Mouse (Mus musculus) hindbrain, embryonic 16.5 days (tissue): ENCODE results near the gene Rps6ka5. TPM values are rescaled to one million over a fixed set of nuclear protein-coding genes. Genes with fewer than 3 reads are reported as not detected.

Experiments used
- ATAC-seq: fragments of 200-750 bp; cut with Nextera tagmentation; 2 replicates; pipeline ENCODE4 v1.8.0; 2017; ENCODE audit warnings: moderate TSS enrichment, moderate library complexity
- H3K27ac ChIP-seq: fragments of 300-500 bp; sonication (generic); 2 replicates; pipeline ENCODE4 v1.5.1; 2014; ENCODE audit warnings: low read depth, mild to moderate bottlenecking, control low read depth, low read length, moderate library complexity
- H3K27me3 ChIP-seq: fragments of 300-500 bp; sonication (generic); replicated peaks from 2 replicates; pipeline ENCODE4 v1.6.1; 2014; ENCODE audit warnings: low read length; ENCODE audit not compliant: control insufficient read depth, insufficient read depth
- H3K36me3 ChIP-seq: fragments of 300-500 bp; sonication (generic); 2 replicates; pipeline ENCODE4 v1.6.1; 2014; ENCODE audit warnings: mild to moderate bottlenecking, low read length, moderate library complexity, mixed read lengths; ENCODE audit not compliant: control insufficient read depth, insufficient read depth
- H3K4me1 ChIP-seq: fragments of 300-500 bp; sonication (generic); 2 replicates; pipeline ENCODE4 v1.6.1; 2014; ENCODE audit warnings: low read depth, low read length; ENCODE audit not compliant: control insufficient read depth, insufficient read depth
- H3K4me2 ChIP-seq: fragments of 300-500 bp; sonication (generic); 2 replicates; pipeline ENCODE4 v1.6.1; 2014; ENCODE audit warnings: mild to moderate bottlenecking, low read length, control low read depth, moderate library complexity
- H3K4me3 ChIP-seq: fragments of 300-500 bp; sonication (generic); 2 replicates; pipeline ENCODE4 v1.5.1; 2014; ENCODE audit warnings: mild to moderate bottlenecking, low read length, control low read depth, moderate library complexity
- H3K9ac ChIP-seq: fragments of 300-500 bp; sonication (generic); 2 replicates; pipeline ENCODE4 v1.6.1; 2014; ENCODE audit warnings: low read depth, mild to moderate bottlenecking, control low read depth, low read length, moderate library complexity
- H3K9me3 ChIP-seq: fragments of 300-500 bp; sonication (generic); 2 replicates; pipeline ENCODE4 v1.6.1; 2014; ENCODE audit warnings: mild to moderate bottlenecking, low read length, moderate library complexity; ENCODE audit not compliant: control insufficient read depth
- WGBS: fragments of 180-500 bp; shearing (Covaris S2); extraction: QIAGEN DNeasy Blood & Tissue Kit; methylation state at CpG from one replicate; pipeline ENCODE4 v1.1.7; 2014; 5-methylcytosine and 5-hydroxymethylcytosine counted together
- polyA plus RNA-seq: library from polyadenylated mRNA; unstranded; fragments of >200 nt; fragmentation: Nextera tagmentation; extraction: Ambion mirVana; gene quantifications from 2 replicates; pipeline ENCODE4 v1.2.1, GENCODE M21; 2015

Gene Rps6ka5
- polyA plus RNA-seq, 1 experiment from 2014 or later: 5.7 TPM

DNA sequence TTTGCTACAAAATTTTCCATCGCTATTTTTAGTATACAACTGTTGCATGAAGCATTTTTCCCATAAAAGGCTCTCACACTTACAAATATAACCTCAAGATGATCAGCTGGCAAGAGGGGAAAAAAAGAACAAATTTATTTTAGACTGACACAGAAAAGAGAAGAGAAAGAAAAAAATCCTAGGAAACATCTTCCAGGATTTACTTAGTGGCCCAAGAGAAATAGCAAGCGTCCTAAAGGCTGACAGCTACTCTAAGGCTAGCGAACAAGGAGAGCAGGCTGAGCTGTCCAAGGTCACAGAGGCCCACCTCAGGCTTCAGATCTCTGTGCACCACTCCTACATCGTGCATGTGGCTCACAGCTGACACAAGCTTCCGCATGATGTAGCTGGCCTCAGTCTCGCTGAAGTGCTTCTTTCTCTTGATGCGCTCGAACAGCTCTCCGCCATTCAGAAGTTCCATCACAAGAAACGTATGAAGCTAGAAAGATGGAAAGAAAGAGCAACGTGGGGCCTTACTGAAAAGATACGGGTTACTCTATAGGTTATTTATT lies 156.2 kb downstream of the Rps6ka5 start:
- Histone ChIP-seq H3K36me3 (peaks cover 4% of the 10 kb centered on the region; the same call in 1 of the 2 replicates), H3K4me2 (no peak overlapping the region), H3K27me3 (no peaks in the 10 kb centered on the region), H3K27ac (no peak overlapping the region), H3K9ac (no peak overlapping the region; the same call in 1 of the 2 replicates), H3K4me3 (no peak overlapping the region), H3K9me3 (no peaks in the 10 kb centered on the region), H3K4me1 (no peaks in the 10 kb centered on the region)
- 84% methylated on average over 12 of the region's 12 CpGs for WGBS
- no peak for ATAC-seq

DNA sequence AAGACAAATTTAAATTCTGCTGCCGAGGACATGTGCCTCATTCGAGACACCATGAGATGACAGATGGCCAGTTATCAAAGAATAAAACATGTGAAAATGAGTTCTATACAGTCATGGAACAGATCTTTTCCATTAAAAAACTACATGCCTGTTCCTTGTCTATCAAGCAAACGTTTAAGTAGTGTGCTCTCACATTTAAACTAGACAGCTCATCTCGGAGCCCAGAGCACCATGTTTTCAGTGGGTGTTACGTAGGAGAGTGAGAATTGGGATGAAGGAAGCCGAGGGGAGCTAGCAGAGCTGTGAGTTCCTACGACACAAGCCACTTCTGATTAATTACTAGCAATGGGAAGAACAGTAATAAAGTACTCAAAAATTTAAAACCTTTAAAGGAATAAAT lies 158.0 kb downstream of the Rps6ka5 start:
- ATAC-seq: no peak
- no peak overlapping the region for H3K4me3 ChIP-seq
- H3K4me1 ChIP-seq: no peaks in the 10 kb centered on the region
- H3K9ac ChIP-seq: no peak overlapping the region
- no peak overlapping the region for H3K4me2 ChIP-seq
- H3K36me3 ChIP-seq: peaks cover 4% of the 10 kb centered on the region; the same call in 1 of the 2 replicates
- no peak overlapping the region for H3K27ac ChIP-seq
- H3K9me3 ChIP-seq: no peaks in the 10 kb centered on the region
- no peaks in the 10 kb centered on the region for H3K27me3 ChIP-seq
- WGBS: 85% methylated on average over 7 of the region's 7 CpGs

DNA sequence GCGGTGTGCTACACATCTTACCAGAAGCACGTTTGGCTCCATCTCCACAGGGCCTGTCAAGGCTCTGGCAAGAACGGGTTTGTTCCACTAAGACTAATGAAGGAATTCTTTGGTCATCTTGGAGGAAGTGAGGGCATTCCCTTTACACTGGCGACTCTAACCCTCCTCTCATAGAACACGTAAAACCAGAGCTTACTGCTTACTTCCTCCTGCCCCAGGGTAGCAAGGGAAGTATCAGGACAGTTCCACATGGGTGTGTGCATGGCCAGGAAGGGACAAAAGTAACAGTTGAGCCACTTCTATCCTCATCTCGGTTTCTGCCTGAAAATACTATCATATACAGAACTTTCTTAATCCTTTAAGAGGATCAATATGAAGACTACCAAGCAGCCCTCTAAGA lies 158.7 kb downstream of the Rps6ka5 start:
- Histone ChIP-seq H3K4me3 (no peak overlapping the region), H3K4me1 (no peaks in the 10 kb centered on the region), H3K9me3 (no peaks in the 10 kb centered on the region), H3K4me2 (no peak overlapping the region), H3K9ac (no peak overlapping the region), H3K27me3 (no peaks in the 10 kb centered on the region), H3K27ac (no peak overlapping the region), H3K36me3 (peaks cover 5% of the 10 kb centered on the region; the same call in 1 of the 2 replicates)
- WGBS: 87% methylated on average over 6 of the region's 6 CpGs
- ATAC-seq: no peak

DNA sequence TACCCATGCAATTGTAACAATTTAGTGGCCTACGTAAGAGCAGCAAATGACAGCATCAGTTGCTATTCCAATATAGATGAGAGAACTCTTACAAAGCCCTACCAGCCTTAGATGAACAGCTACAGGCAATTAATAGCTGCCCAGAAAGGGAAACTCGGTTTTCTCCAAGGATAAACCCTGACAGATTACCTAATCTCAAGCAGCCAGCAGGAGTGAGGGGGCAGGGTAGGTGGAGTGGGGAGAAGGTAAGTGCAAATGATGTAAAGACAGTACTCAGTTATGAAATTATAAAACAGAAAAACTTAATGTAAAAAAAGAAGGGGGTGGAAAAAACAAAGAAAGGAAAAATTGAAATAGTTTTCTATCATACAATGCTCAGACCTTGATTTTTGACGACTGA lies 159.2 kb downstream of the Rps6ka5 start:
- Histone ChIP-seq H3K36me3 (peaks cover 6% of the 10 kb centered on the region; the same call in 1 of the 2 replicates), H3K4me2 (no peak overlapping the region)
- WGBS: 78% methylated on average over 3 of the region's 3 CpGs

DNA sequence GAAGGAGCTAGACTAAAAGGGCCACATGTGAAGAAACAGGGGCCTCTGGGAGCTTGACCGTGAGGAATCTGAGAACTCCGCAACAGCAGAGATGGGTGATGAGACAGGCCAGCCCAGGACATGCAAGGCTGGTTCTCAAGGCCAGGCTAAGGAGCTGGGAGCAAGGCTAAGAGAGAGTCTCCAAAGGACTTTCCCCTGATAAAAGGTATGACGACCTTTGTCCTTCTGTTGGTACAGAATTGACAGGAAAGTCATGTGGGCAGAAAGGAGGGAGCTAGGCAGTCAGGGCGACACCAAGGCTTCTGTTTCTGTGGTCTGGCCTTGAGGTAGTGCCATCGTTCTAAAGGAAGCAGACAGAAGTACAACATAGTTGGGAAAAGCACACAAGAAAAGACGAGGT lies 173.1 kb downstream of the Rps6ka5 start:
- H3K4me2 ChIP-seq: no peak overlapping the region
- H3K9ac ChIP-seq: no peak overlapping the region
- no peaks in the 10 kb centered on the region for H3K27me3 ChIP-seq
- no peaks in the 10 kb centered on the region for H3K4me1 ChIP-seq
- no peak overlapping the region for H3K4me3 ChIP-seq
- H3K36me3 ChIP-seq: 0 out of 2 replicates have a peak, but pooled peaks cover 3% of the 10 kb centered on the region
- ATAC-seq: no peak
- 90% methylated on average over 6 of the region's 6 CpGs for WGBS
- no peak overlapping the region for H3K27ac ChIP-seq
- no peaks in the 10 kb centered on the region for H3K9me3 ChIP-seq

More for the DNA sequence above, 159.2 kb downstream of the Rps6ka5 start:
- ATAC-seq: no peak
- no peaks in the 10 kb centered on the region for H3K4me1 ChIP-seq
- H3K27me3 ChIP-seq: no peaks in the 10 kb centered on the region
- H3K4me3 ChIP-seq: no peak overlapping the region
- no peaks in the 10 kb centered on the region for H3K9me3 ChIP-seq
- no peak overlapping the region for H3K27ac ChIP-seq
- H3K9ac ChIP-seq: no peak overlapping the region

DNA sequence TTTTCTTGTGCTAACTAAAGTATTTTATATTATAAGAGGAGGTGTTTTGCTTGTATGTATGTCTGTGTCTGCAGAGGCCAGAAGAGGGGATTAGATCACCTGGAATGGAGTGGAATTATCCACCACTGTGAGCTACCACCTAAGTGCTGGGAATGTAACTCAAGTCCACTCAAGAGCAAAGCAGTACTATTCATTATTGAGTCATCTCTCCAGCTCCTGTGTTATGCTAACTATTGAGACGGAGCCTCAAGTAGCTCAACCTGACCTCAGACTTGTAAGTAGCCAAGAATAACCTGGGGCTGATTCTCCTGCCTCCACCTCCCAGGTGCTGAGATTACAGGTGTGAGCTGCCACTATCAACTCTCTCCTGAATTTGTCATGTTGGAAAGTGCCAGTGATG lies 174.8 kb downstream of the Rps6ka5 start:
- H3K36me3 ChIP-seq: 0 out of 2 replicates have a peak, but pooled peaks cover 3% of the 10 kb centered on the region
- no peaks in the 10 kb centered on the region for H3K9me3 ChIP-seq
- ATAC-seq: no peak
- H3K27ac ChIP-seq: no peak overlapping the region
- H3K27me3 ChIP-seq: no peaks in the 10 kb centered on the region
- no peak overlapping the region for H3K4me3 ChIP-seq
- 91% methylated on average over 1 of the region's 1 CpGs for WGBS
- no peak overlapping the region for H3K4me2 ChIP-seq
- H3K9ac ChIP-seq: no peak overlapping the region
- H3K4me1 ChIP-seq: no peaks in the 10 kb centered on the region

DNA sequence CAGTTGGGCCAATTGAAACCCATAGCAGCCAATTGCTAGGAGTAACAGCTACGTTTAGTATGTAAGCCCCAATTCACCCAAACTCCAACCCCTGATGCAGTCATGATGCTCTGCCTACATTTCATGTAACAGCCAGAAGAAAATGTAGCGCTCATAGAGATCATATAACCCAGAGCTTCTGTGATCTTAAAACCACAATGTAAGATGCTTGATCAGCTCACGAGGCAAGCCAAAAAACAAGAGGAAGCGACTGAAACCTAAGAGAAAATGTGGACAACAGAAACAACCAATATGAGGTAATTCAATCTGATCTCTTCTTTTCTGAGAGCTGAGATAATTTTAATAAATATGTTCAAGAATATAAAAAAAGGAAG lies 182.6 kb downstream of the Rps6ka5 start:
- H3K9ac ChIP-seq: no peak overlapping the region
- no peaks in the 10 kb centered on the region for H3K4me1 ChIP-seq
- no peak overlapping the region for H3K4me3 ChIP-seq
- H3K27me3 ChIP-seq: no peaks in the 10 kb centered on the region
- H3K36me3 ChIP-seq: no peaks in the 10 kb centered on the region
- ATAC-seq: no peak
- 90% methylated on average over 4 of the region's 4 CpGs for WGBS
- H3K9me3 ChIP-seq: no peaks in the 10 kb centered on the region
- H3K27ac ChIP-seq: no peak overlapping the region
- no peak overlapping the region for H3K4me2 ChIP-seq

DNA sequence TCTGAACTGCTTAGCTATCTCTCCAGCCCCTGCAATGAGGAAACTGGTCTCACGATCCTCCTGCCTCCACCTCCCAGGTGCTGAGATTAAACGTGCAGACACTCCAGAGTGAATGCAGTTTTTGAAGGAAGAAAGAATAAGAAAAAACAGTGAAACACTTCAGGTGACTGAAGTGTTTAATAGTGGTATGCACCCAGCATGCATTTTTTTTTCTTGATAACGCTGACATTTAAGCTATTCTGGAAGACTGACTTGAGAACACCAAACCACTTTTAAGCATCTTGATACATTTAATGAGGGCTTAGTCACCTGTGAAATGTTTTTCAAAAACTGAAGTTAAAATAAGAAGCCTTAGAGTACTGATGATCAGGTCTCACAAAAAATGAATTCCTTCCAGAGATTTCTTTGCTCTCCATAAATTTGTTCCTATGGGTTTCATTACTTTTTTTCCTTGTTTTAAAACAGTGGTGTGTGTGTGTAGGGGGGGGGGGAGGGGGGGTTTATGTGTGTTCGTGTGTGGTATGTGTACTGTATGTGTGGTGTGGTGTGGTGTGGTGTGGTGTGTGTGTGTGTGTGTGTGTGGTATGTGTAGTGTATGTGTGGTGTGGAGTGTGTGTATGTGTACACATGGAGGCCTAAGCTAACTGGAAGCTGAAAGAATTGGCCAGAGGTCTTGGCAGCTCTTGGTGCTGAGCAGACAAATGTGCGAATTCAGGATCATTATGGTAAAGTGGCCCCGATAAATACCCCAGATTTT lies 183.2 kb downstream of the Rps6ka5 start:
- no peak overlapping the region for H3K4me2 ChIP-seq
- no peak overlapping the region for H3K4me3 ChIP-seq
- H3K9me3 ChIP-seq: no peaks in the 10 kb centered on the region
- H3K36me3 ChIP-seq: no peaks in the 10 kb centered on the region
- no peaks in the 10 kb centered on the region for H3K27me3 ChIP-seq
- no peaks in the 10 kb centered on the region for H3K4me1 ChIP-seq
- WGBS: 83% methylated on average over 6 of the region's 6 CpGs
- no peak overlapping the region for H3K9ac ChIP-seq
- H3K27ac ChIP-seq: no peak overlapping the region
- no peak for ATAC-seq

DNA sequence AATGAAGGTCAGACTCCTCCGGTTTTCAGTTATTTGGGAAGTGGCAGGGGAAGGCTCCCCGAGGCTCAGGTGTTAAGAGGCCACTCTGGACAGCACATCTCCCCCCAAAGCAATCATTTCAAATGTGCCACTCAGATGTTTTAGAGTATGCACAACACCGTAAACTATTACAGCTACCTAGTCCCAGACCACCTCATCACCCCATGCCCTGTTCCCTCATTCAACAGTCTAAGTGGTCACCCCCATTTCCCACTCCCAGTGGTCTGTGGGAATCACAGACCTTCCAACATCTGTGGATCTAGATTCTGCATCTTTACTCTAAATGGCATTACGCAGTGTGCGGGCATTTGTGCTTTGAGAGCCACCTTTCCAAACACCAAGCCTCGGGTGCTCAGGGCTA lies 184.3 kb downstream of the Rps6ka5 start:
- Histone ChIP-seq H3K9me3 (no peaks in the 10 kb centered on the region), H3K4me3 (no peak overlapping the region), H3K27ac (no peak overlapping the region), H3K4me1 (no peaks in the 10 kb centered on the region), H3K9ac (no peak overlapping the region), H3K27me3 (no peaks in the 10 kb centered on the region), H3K36me3 (no peaks in the 10 kb centered on the region), H3K4me2 (no peak overlapping the region)
- no peak for ATAC-seq
- 92% methylated on average over 6 of the region's 6 CpGs for WGBS
